Mouse (Mus musculus) small intestine, adult 2 months (tissue): ENCODE data around the gene Pcsk7. TPM values are rescaled to one million over a fixed set of nuclear protein-coding genes. Genes with fewer than 3 reads are reported as not detected.

ENCODE experiments used
- H3K27ac ChIP-seq: fragments of 200-500 bp; 2 replicates; pipeline ENCODE4 v1.5.1; 2012; ENCODE audit warnings: low read depth, low read length, control low read depth, inconsistent platforms; ENCODE audit not compliant: insufficient read depth
- H3K27me3 ChIP-seq: fragments of 200-500 bp; 2 replicates; pipeline ENCODE4 v1.6.1; 2012; ENCODE audit warnings: mild to moderate bottlenecking, moderate library complexity, low read length, inconsistent platforms; ENCODE audit not compliant: control insufficient read depth, insufficient read depth
- H3K36me3 ChIP-seq: fragments of 200-500 bp; 2 replicates; pipeline ENCODE4 v1.6.1; 2012; ENCODE audit warnings: mild to moderate bottlenecking, low read length, control low read depth, inconsistent platforms; ENCODE audit not compliant: control insufficient read depth, insufficient read depth
- H3K4me1 ChIP-seq: fragments of 200-500 bp; 2 replicates; pipeline ENCODE4 v1.6.1; 2012; ENCODE audit warnings: low read length, inconsistent platforms, mixed read lengths; ENCODE audit not compliant: control insufficient read depth, insufficient read depth, insufficient read length
- H3K4me3 ChIP-seq: fragments of 200-500 bp; 2 replicates; pipeline ENCODE4 v1.5.1; 2012; ENCODE audit warnings: low read depth, mild to moderate bottlenecking, control low read depth, inconsistent platforms, low read length, moderate library complexity
- CTCF ChIP-seq: fragments of 200-500 bp; IDR thresholded peaks from 2 replicates; pipeline ENCODE4 v1.5.1; 2012; ENCODE audit warnings: low read depth, mild to moderate bottlenecking, control low read depth, inconsistent platforms, low read length, moderate library complexity, mixed read lengths; ENCODE audit not compliant: insufficient replicate concordance, insufficient read length; ENCODE audit errors: extremely low read depth
- POLR2A ChIP-seq: fragments of 200-500 bp; IDR thresholded peaks from 2 replicates; pipeline ENCODE4 v1.6.1; 2012; ENCODE audit warnings: low read depth, mild to moderate bottlenecking, control low read depth, inconsistent platforms, low read length, moderate library complexity
- WGBS: fragments of 180-500 bp; shearing (Covaris S2); methylation state at CpG from one replicate; pipeline ENCODE4 v1.1.7; 2018; 5-methylcytosine and 5-hydroxymethylcytosine counted together
- polyA plus RNA-seq: library from polyadenylated mRNA; depleted of rRNA; stranded (reverse); fragments of >200 nt; gene quantifications from 2 replicates; pipeline ENCODE4 v1.2.3, GENCODE M21; 2012; rRNA removed

The Pcsk7 gene
- polyA plus RNA-seq, 1 experiment: 38.9 TPM

GRCm38 (mm10) chr9:45961855-45962254 lies 55.6 kb downstream of the Pcsk7 start:
- H3K4me3 ChIP-seq: no peak overlapping the region
- 50% methylated on average over 2 of the region's 2 CpGs for WGBS
- no peaks in the 10 kb centered on the region for H3K4me1 ChIP-seq
- TF ChIP-seq POLR2A (no peak), CTCF (no peak)
- H3K27ac ChIP-seq: no peak overlapping the region
- H3K27me3 ChIP-seq: no peaks in the 10 kb centered on the region
- H3K36me3 ChIP-seq: peaks cover 16% of the 10 kb centered on the region

- TF ChIP-seq CTCF (no peak), POLR2A (no peak)
- Histone ChIP-seq H3K36me3 (peaks cover 28% of the 10 kb centered on the region), H3K4me3 (no peak overlapping the region), H3K27me3 (no peaks in the 10 kb centered on the region), H3K27ac (no peak overlapping the region), H3K4me1 (no peaks in the 10 kb centered on the region)
- WGBS: 68% methylated on average over 6 of the region's 6 CpGs
Measured at GRCm38 (mm10) chr9:45963577-45963976, 57.3 kb downstream of the Pcsk7 start.

- Histone ChIP-seq H3K4me1 (no peaks in the 10 kb centered on the region), H3K27ac (no peak overlapping the region), H3K27me3 (no peaks in the 10 kb centered on the region), H3K4me3 (no peak overlapping the region), H3K36me3 (peaks cover 35% of the 10 kb centered on the region)
- 80% methylated on average over 2 of the region's 2 CpGs for WGBS
- no peak for TF ChIP-seq CTCF
- TF ChIP-seq POLR2A: no peak
Measured at GRCm38 (mm10) chr9:45976884-45977283, 70.6 kb downstream of the Pcsk7 start.

Other genes with a start within 250 kb of the Pcsk7 start
- gene Cep164, start 77.8 kb upstream of the Pcsk7 start, polyA plus RNA-seq: 4.9 and 12.9 TPM in 2 replicates
- gene Bace1, start 67.9 kb upstream of the Pcsk7 start, polyA plus RNA-seq: 4.5 and 5.2 TPM in 2 replicates
- 4.8 and 11.4 TPM in 2 replicates for gene Rnf214, start 414 bp downstream of the Pcsk7 start, polyA plus RNA-seq
- gene Tagln, start 29.6 kb downstream of the Pcsk7 start, polyA plus RNA-seq: 323 and 328 TPM in 2 replicates
- gene Sidt2, start 48.8 kb downstream of the Pcsk7 start, polyA plus RNA-seq: 337 and 348 TPM in 2 replicates
- 2.5 and 12.8 TPM in 2 replicates for gene Pafah1b2, start 106.2 kb downstream of the Pcsk7 start, polyA plus RNA-seq
- gene Sik3, start 106.3 kb downstream of the Pcsk7 start, polyA plus RNA-seq: 9.2 and 14.5 TPM in 2 replicates